ENCODE assay signal across 10 mouse cellular contexts in the genomic region with DNA sequence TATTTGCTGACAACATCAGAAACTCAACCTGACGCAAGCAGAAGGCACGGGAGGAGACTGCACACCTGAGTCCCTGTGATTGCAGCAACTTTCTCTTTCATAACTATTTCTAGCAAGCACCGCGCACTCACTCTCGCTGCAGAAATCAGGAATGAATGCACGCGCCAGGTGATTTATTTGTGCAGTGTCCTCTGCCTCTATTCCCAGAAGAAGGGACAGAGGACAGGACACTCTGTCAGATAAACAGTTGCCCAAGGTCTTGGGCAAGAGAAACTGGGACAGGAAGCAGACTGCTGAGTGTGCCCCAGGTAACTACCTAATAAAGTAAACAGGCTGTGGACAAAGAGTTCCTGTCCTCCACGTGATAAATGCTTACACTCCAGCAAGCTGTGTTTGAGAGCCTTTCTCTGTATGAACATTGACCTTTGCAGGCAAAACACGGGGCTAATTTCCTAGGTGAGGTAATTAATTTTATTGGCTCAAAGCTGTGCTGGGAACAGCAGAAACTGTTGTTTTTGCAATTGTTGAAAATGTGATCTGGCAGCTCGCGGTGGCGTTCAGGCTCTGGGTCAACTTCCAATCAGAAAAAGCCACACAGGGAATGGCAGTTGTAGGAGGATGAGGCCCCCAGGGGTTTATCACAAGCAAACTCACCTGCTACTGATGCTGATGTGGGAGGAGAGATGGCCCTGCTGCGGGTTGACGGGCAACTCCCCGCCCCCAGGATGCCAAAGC. TPM values are rescaled to one million over a fixed set of nuclear protein-coding genes. Genes with fewer than 3 reads are reported as not detected.
DNase-seq lines count a peak whose midpoint lies in the region; ATAC-seq and TF ChIP-seq lines count a peak whose summit lies in the region.
"Had no signal": no experiment of that assay in that cellular context is flagged by ENCODE, and none has a peak within 500 bp of the region (broad histone marks: within the 10 kb centered on the region; RNA-seq: fewer than 3 reads in every experiment).

No protein-coding gene starts in this region.

- no peak for TF ChIP-seq CTCF in intestine, postnatal 0 days (IDR thresholded peaks at IDR 0.05; ENCODE audit: low read depth)

- no peaks in the 10 kb centered on the region for H3K9me3 ChIP-seq in intestine, postnatal 0 days (ENCODE audit: control insufficient read depth)
- no peaks in the 10 kb centered on the region for H3K9me3 ChIP-seq in liver, embryonic 11.5 days (ENCODE audit: control insufficient read depth, low read length)
- H3K9me3 ChIP-seq in stomach, embryonic 16.5 days (replicated peaks; ENCODE audit: control insufficient read depth, low read length) = no peaks in the 10 kb centered on the region

- peak; percentile 81 for DNase-seq in kidney, adult 11 months
- no peak for DNase-seq in kidney, postnatal 4 days
- no peak for DNase-seq in liver, embryonic 11.5 days (ENCODE audit: low spot score)
- no peak for DNase-seq in right cerebral cortex, postnatal 25 days
- DNase-seq in natural killer cell, adult 2 months (ENCODE audit: low spot score in 2 of 2) = no peak

- WGBS in intestine, postnatal 0 days = 16% methylated on average over 15 of the region's 15 CpGs
- WGBS in liver, embryonic 11.5 days = 42% methylated on average over 15 of the region's 15 CpGs
- WGBS in stomach, embryonic 16.5 days = 18% methylated on average over 15 of the region's 15 CpGs

- no peak overlapping the region for H3K4me3 ChIP-seq in intestine, postnatal 0 days (ENCODE audit: low read depth, low read length)
- H3K4me3 ChIP-seq in liver, embryonic 11.5 days (ENCODE audit: low read depth, low read length) = no peak overlapping the region
- 0 out of 2 replicates have a peak overlapping the region, but pooled peaks have one; percentile 15 for H3K4me3 ChIP-seq in stomach, embryonic 16.5 days (replicated peaks; ENCODE audit: low read length)
- H3K4me3 ChIP-seq: megakaryocyte, embryonic 14.5 days had no signal

- peak; percentile 87 for ATAC-seq in intestine, postnatal 0 days
- peak; percentile 40; the same call in 1 of the 2 replicates for ATAC-seq in liver, embryonic 11.5 days (replicated peaks; ENCODE audit: low FRiP score)
- ATAC-seq in stomach, embryonic 16.5 days (ENCODE audit: insufficient read depth, low FRiP score) = peak; percentile 79; the same call in 1 of the 2 replicates
- no peak for ATAC-seq in granulocyte monocyte progenitor cell, adult 5-6 weeks (replicated peaks; ENCODE audit: poor library complexity, severe bottlenecking)

- no peaks in the 10 kb centered on the region; the same call in 1 of the 2 replicates for H3K27me3 ChIP-seq in intestine, postnatal 0 days (replicated peaks; ENCODE audit: control insufficient read depth, insufficient read depth, low read length)
- no peaks in the 10 kb centered on the region for H3K27me3 ChIP-seq in liver, embryonic 11.5 days (replicated peaks; ENCODE audit: control insufficient read depth, insufficient read depth, low read length)
- H3K27me3 ChIP-seq in stomach, embryonic 16.5 days (ENCODE audit: control insufficient read depth, insufficient read depth, low read length) = no peaks in the 10 kb centered on the region

- no peak overlapping the region for H3K9ac ChIP-seq in intestine, postnatal 0 days (ENCODE audit: low read depth, low read length)
- H3K9ac ChIP-seq in liver, embryonic 11.5 days (ENCODE audit: low read depth, low read length) = 0 out of 2 replicates have a peak overlapping the region, but pooled peaks have one; percentile 4
- no peak overlapping the region; the same call in 1 of the 2 replicates for H3K9ac ChIP-seq in stomach, embryonic 16.5 days (ENCODE audit: low read length)
- H3K9ac ChIP-seq: hindbrain, embryonic 14.5 days had no signal

- no peaks in the 10 kb centered on the region for H3K36me3 ChIP-seq in intestine, postnatal 0 days (ENCODE audit: control insufficient read depth, insufficient read depth)
- no peaks in the 10 kb centered on the region for H3K36me3 ChIP-seq in liver, embryonic 11.5 days (ENCODE audit: control insufficient read depth, insufficient read depth, low read length)
- no peaks in the 10 kb centered on the region for H3K36me3 ChIP-seq in stomach, embryonic 16.5 days (ENCODE audit: control insufficient read depth, insufficient read depth, low read length)

- H3K27ac ChIP-seq in intestine, postnatal 0 days (ENCODE audit: low read depth, low read length) = peak overlapping the region; percentile 90
- H3K27ac ChIP-seq in liver, embryonic 11.5 days (ENCODE audit: low read depth, low read length) = peak overlapping the region; percentile 23
- peak overlapping the region; percentile 73 for H3K27ac ChIP-seq in stomach, embryonic 16.5 days (ENCODE audit: low read length)
- H3K27ac ChIP-seq: hindbrain, embryonic 14.5 days had no signal

- H3K4me1 ChIP-seq in intestine, postnatal 0 days (replicated peaks; ENCODE audit: control insufficient read depth, insufficient read depth, low read length) = peaks cover 13% of the 10 kb centered on the region; the same call in 1 of the 2 replicates
- peaks cover 20% of the 10 kb centered on the region for H3K4me1 ChIP-seq in liver, embryonic 11.5 days (replicated peaks; ENCODE audit: control insufficient read depth, insufficient read depth, low read length)
- 0 out of 2 replicates have a peak, but pooled peaks cover 4% of the 10 kb centered on the region for H3K4me1 ChIP-seq in stomach, embryonic 16.5 days (ENCODE audit: control insufficient read depth, insufficient read depth, low read length)
- H3K4me1 ChIP-seq: megakaryocyte, embryonic 14.5 days had no signal

- H3K4me2 ChIP-seq in intestine, postnatal 0 days (replicated peaks; ENCODE audit: low read depth) = 0 out of 2 replicates have a peak overlapping the region, but pooled peaks have one; percentile 9
- peak overlapping the region; percentile 31 for H3K4me2 ChIP-seq in liver, embryonic 11.5 days
- peak overlapping the region; percentile 39 for H3K4me2 ChIP-seq in stomach, embryonic 16.5 days (ENCODE audit: low read depth, low read length)
- H3K4me2 ChIP-seq: hindbrain, embryonic 14.5 days had no signal

RNA-seq across cellular contexts. Expression of a gene that starts 33.2 kb away (rescaled TPM):
- polyA plus RNA-seq in intestine, postnatal 0 days (2015; fragmentation: Nextera tagmentation; extraction: Ambion mirVana) = 0.75 and 0.81 TPM in 2 replicates
- polyA plus RNA-seq in liver, embryonic 11.5 days (2014; fragmentation: Nextera tagmentation; extraction: Ambion mirVana) = 0.04 and 0.05 TPM in 2 replicates
- polyA plus RNA-seq in stomach, embryonic 16.5 days (2015; fragmentation: Nextera tagmentation; extraction: Ambion mirVana) = 0.82 and 1.1 TPM in 2 replicates
- not detected in 2 replicates for total RNA-seq in granulocyte monocyte progenitor cell, adult 5-6 weeks (2014; fragmentation: Nextera tagmentation)
- total RNA-seq in granulocyte monocyte progenitor cell, adult 5-6 weeks (2017) = not detected in 2 replicates

Comparison
In these comparisons a context has a peak if more than half of its experiments do, and no peak if none do; other contexts are left out.
1. H3K27ac ChIP-seq: peak in every context shown above with its lines; median percentile 90 in intestine, postnatal 0 days; 73 in stomach, embryonic 16.5 days; 23 in liver, embryonic 11.5 days.